Mouse (Mus musculus) spleen, adult 2 months (tissue): ENCODE results near the gene Adar. TPM values are rescaled to one million over a fixed set of nuclear protein-coding genes. Genes with fewer than 3 reads are reported as not detected.
A peak's percentile ranks its signal among the peaks of the same experiment; 100 is the strongest.

Experiments used
- DNase-seq, 2 experiments: peaks; one replicate each; pipeline versions ENCODE4 v3.0.0 to v3.0.0-alpha.2; 2012 to 2021; ENCODE audit warnings: low spot score in 2 of 2, low read depth in 1 of 2
- H3K27ac ChIP-seq: fragments of 200-500 bp; 2 replicates; pipeline ENCODE4 v1.5.1; 2012; ENCODE audit warnings: low read length, inconsistent platforms; ENCODE audit not compliant: insufficient read depth
- H3K27me3 ChIP-seq: fragments of 200-500 bp; 2 replicates; pipeline ENCODE4 v1.6.1; 2012; ENCODE audit warnings: mild to moderate bottlenecking, moderate library complexity, low read length, inconsistent platforms; ENCODE audit not compliant: control insufficient read depth, insufficient read depth
- H3K36me3 ChIP-seq: fragments of 200-500 bp; 2 replicates; pipeline ENCODE4 v1.6.1; 2012; ENCODE audit warnings: mild to moderate bottlenecking, low read length, inconsistent platforms; ENCODE audit not compliant: control insufficient read depth, insufficient read depth
- H3K4me1 ChIP-seq: fragments of 200-500 bp; 2 replicates; pipeline ENCODE4 v1.6.1; 2011; ENCODE audit warnings: inconsistent platforms; ENCODE audit not compliant: control insufficient read depth, insufficient read depth, insufficient read length
- H3K4me3 ChIP-seq: fragments of 200-500 bp; 2 replicates; pipeline ENCODE4 v1.5.1; 2011; ENCODE audit warnings: mild to moderate bottlenecking, inconsistent platforms; ENCODE audit not compliant: insufficient read depth, insufficient read length; ENCODE audit errors: extremely low read depth
- CTCF ChIP-seq: fragments of 200-500 bp; IDR thresholded peaks from 2 replicates; pipeline ENCODE4 v1.5.1; 2011; ENCODE audit warnings: mild to moderate bottlenecking, inconsistent platforms; ENCODE audit not compliant: insufficient read depth, insufficient read length, insufficient replicate concordance; ENCODE audit errors: extremely low read depth
- POLR2A ChIP-seq: fragments of 200-500 bp; IDR thresholded peaks from 2 replicates; pipeline ENCODE4 v1.6.1; 2011; ENCODE audit warnings: low read depth, low read length, inconsistent platforms
- WGBS: fragments of 180-500 bp; shearing (Covaris S2); methylation state at CpG from one replicate; pipeline ENCODE4 v1.1.7; 2018; 5-methylcytosine and 5-hydroxymethylcytosine counted together
- polyA plus RNA-seq: library from polyadenylated mRNA; depleted of rRNA; stranded (reverse); fragments of >200 nt; gene quantifications from 2 replicates; pipeline ENCODE4 v1.2.3, GENCODE M21; 2012; rRNA removed

The Adar gene
- polyA plus RNA-seq, 1 experiment: 40.5 TPM

- no peaks in the 10 kb centered on the region for H3K27me3 ChIP-seq
- no peak for DNase-seq
- TF ChIP-seq POLR2A (no peak), CTCF (no peak)
- H3K27ac ChIP-seq: 0 out of 2 replicates have a peak overlapping the region, but pooled peaks have one; percentile 76
- peaks cover 15% of the 10 kb centered on the region for H3K4me1 ChIP-seq
- WGBS: 71% methylated on average over 5 of the region's 5 CpGs
- H3K4me3 ChIP-seq: no peak overlapping the region
- no peaks in the 10 kb centered on the region for H3K36me3 ChIP-seq
Observed at GRCm38 (mm10) chr3:89800774-89801506, 86.1 kb downstream of the Adar start.

GRCm38 (mm10) chr3:89801507-89801847 lies 86.7 kb downstream of the Adar start:
- Histone ChIP-seq H3K4me1 (peaks cover 12% of the 10 kb centered on the region), H3K36me3 (no peaks in the 10 kb centered on the region), H3K27me3 (no peaks in the 10 kb centered on the region), H3K4me3 (no peak overlapping the region), H3K27ac (peak overlapping the region; percentile 76)
- WGBS: 0% methylated on average over 3 of the region's 3 CpGs
- peak; percentile 37 to 74 for DNase-seq
- no peak for TF ChIP-seq POLR2A
- TF ChIP-seq CTCF: no peak

GRCm38 (mm10) chr3:89802876-89803275 lies 88.1 kb downstream of the Adar start:
- TF ChIP-seq CTCF: no peak
- no peak for TF ChIP-seq POLR2A
- 91% methylated on average over 15 of the region's 15 CpGs for WGBS

More at GRCm38 (mm10) chr3:89802876-89803275, 88.1 kb downstream of the Adar start:
- DNase-seq: peak in 1 of 2 experiments; percentile 2
- peaks cover 12% of the 10 kb centered on the region for H3K4me1 ChIP-seq
- H3K36me3 ChIP-seq: no peaks in the 10 kb centered on the region
- no peak overlapping the region for H3K4me3 ChIP-seq
- H3K27ac ChIP-seq: no peak overlapping the region
- no peaks in the 10 kb centered on the region for H3K27me3 ChIP-seq

Other genes with a start within 250 kb of the Adar start
- 0.33 and 0.41 TPM in 2 replicates for gene Kcnn3, start 194.9 kb upstream of the Adar start, polyA plus RNA-seq
- 1.4 and 1.6 TPM in 2 replicates for gene Chrnb2, start 49.6 kb downstream of the Adar start, polyA plus RNA-seq
- gene Ube2q1, start 58.6 kb downstream of the Adar start, polyA plus RNA-seq: 23.8 and 26.5 TPM in 2 replicates
- gene She, start 116.3 kb downstream of the Adar start, polyA plus RNA-seq: 1.1 TPM in 2 replicates
- gene Il6ra, start 198.2 kb downstream of the Adar start, polyA plus RNA-seq: 21.4 and 25.6 TPM in 2 replicates
- 49.3 and 66.0 TPM in 2 replicates for gene Atp8b2, start 248.5 kb downstream of the Adar start, polyA plus RNA-seq